Mouse (Mus musculus) T-helper 2 cell (primary cell): ENCODE measurements at regions not wholly inside any gene's neighbourhood (a gene's known extent, or its start where the extent isn't known, plus 50 kb on each side); places are given as distances from the start of the nearest gene placed in this dataset.

Experiments used
- in situ Hi-C: fragments of 300-600 bp; cut with MboI, MseI; formaldehyde crosslinking; loops from one replicate; pipeline ENCODE4 v1.15.1; 2025; ENCODE audit warnings: high pct_unique_total_duplicates

GRCm38 (mm10) chr2:46468936-46469629 lies 1351.9 kb upstream of the Zeb2 start:
- in situ Hi-C loops, result no loop called here

GRCm38 (mm10) chr2:46465389-46465788 lies 1348.2 kb upstream of the Zeb2 start:
- in situ Hi-C loops, result no loop called here

- in situ Hi-C loops, result no loop called here
Observed at GRCm38 (mm10) chr2:46464913-46465312, 1347.7 kb upstream of the Zeb2 start.

- in situ Hi-C loops, result no loop called here
Observed at GRCm38 (mm10) chr2:46462670-46463069, 1345.5 kb upstream of the Zeb2 start.

GRCm38 (mm10) chr2:46450698-46451097 lies 1333.5 kb upstream of the Zeb2 start:
- in situ Hi-C loops, result no loop called here

GRCm38 (mm10) chr2:46445306-46445705 lies 1328.1 kb upstream of the Zeb2 start:
- in situ Hi-C loops, result loop anchor here (25.0 kb wide), 1 partner anchor 1333 kb away; the partner anchor contains the start of gene Zeb2

GRCm38 (mm10) chr2:46443686-46444180 lies 1326.5 kb upstream of the Zeb2 start:
- in situ Hi-C loops, result loop anchor here (25.0 kb wide), 1 partner anchor 1331 kb away; the partner anchor contains the start of gene Zeb2

GRCm38 (mm10) chr2:46443061-46443685 lies 1326.0 kb upstream of the Zeb2 start:
- in situ Hi-C loops, result loop anchor here (25.0 kb wide), 1 partner anchor 1331 kb away; the partner anchor contains the start of gene Zeb2

- in situ Hi-C loops, result loop anchor here (25.0 kb wide), 1 partner anchor 1330 kb away; the partner anchor contains the start of gene Zeb2
Observed at GRCm38 (mm10) chr2:46442576-46442975, 1325.4 kb upstream of the Zeb2 start.

- in situ Hi-C loops, result loop anchor here (25.0 kb wide), 1 partner anchor 1330 kb away; the partner anchor contains the start of gene Zeb2
Observed at GRCm38 (mm10) chr2:46441927-46442326, 1324.7 kb upstream of the Zeb2 start.

GRCm38 (mm10) chr2:46441348-46441747 lies 1324.2 kb upstream of the Zeb2 start:
- in situ Hi-C loops, result loop anchor here (25.0 kb wide), 1 partner anchor 1329 kb away; the partner anchor contains the start of gene Zeb2

- in situ Hi-C loops, result loop anchor here (25.0 kb wide), 1 partner anchor 1328 kb away; the partner anchor contains the start of gene Zeb2
Observed at GRCm38 (mm10) chr2:46440038-46440437, 1322.8 kb upstream of the Zeb2 start.

GRCm38 (mm10) chr2:46418281-46418680 lies 1301.1 kb upstream of the Zeb2 start:
- in situ Hi-C loops, result no loop called here

GRCm38 (mm10) chr2:46402373-46403114 lies 1285.3 kb upstream of the Zeb2 start:
- in situ Hi-C loops, result no loop called here

GRCm38 (mm10) chr2:46394161-46394560 lies 1277.0 kb upstream of the Zeb2 start:
- in situ Hi-C loops, result no loop called here

- in situ Hi-C loops, result no loop called here
Observed at GRCm38 (mm10) chr2:46372847-46373461, 1255.8 kb upstream of the Zeb2 start.

GRCm38 (mm10) chr2:46371755-46372154 lies 1254.6 kb upstream of the Zeb2 start:
- in situ Hi-C loops, result no loop called here

- in situ Hi-C loops, result no loop called here
Observed at GRCm38 (mm10) chr2:46370949-46371348, 1253.8 kb upstream of the Zeb2 start.

- in situ Hi-C loops, result no loop called here
Observed at GRCm38 (mm10) chr2:46368882-46369281, 1251.7 kb upstream of the Zeb2 start.

GRCm38 (mm10) chr2:46366135-46366485 lies 1248.9 kb upstream of the Zeb2 start:
- in situ Hi-C loops, result no loop called here

- in situ Hi-C loops, result no loop called here
Observed at GRCm38 (mm10) chr2:46365428-46366134, 1248.4 kb upstream of the Zeb2 start.
